Mouse (Mus musculus) frontal cortex, postnatal 10 days (tissue): ENCODE results near the gene Mat2a.
"Not testable (repeated sequence)": the region's sequence is repeated elsewhere in the genome, so short reads cannot be mapped to it uniquely, and the experiment has no call there.

Source experiments
- DNase-seq, 2 experiments: peaks; one replicate each; pipeline ENCODE4 v3.0.0; 2022; ENCODE audit warnings: low spot score in 2 of 2, mixed read lengths in 1 of 2

The Mat2a gene

GRCm38 (mm10) chr6:72439355-72440185, at the start of gene Mat2a:
TSS of gene Mat2a (minus strand) at chr6:72439558.
- peak; percentile 95 for DNase-seq

- DNase-seq, result no peak
Measured at GRCm38 (mm10) chr6:72488850-72489249, 49.5 kb upstream of the Mat2a start.

- DNase-seq, result no peak
Measured at GRCm38 (mm10) chr6:72487282-72487681, 47.9 kb upstream of the Mat2a start.

GRCm38 (mm10) chr6:72486307-72486706, 46.9 kb upstream of the Mat2a start:
- no peak for DNase-seq

GRCm38 (mm10) chr6:72484887-72485286, 45.5 kb upstream of the Mat2a start:
- no peak for DNase-seq

GRCm38 (mm10) chr6:72482156-72482555, 42.8 kb upstream of the Mat2a start:
- DNase-seq, result no peak

GRCm38 (mm10) chr6:72480422-72480702, 41.0 kb upstream of the Mat2a start:
- DNase-seq, result no peak

GRCm38 (mm10) chr6:72479645-72480421, 40.5 kb upstream of the Mat2a start:
- no peak for DNase-seq

- DNase-seq, result not testable (repeated sequence)
Measured at GRCm38 (mm10) chr6:72478691-72479090, 39.3 kb upstream of the Mat2a start.

- no peak for DNase-seq
Measured at GRCm38 (mm10) chr6:72477621-72478020, 38.3 kb upstream of the Mat2a start.

- DNase-seq, result no peak
Measured at GRCm38 (mm10) chr6:72476836-72477235, 37.5 kb upstream of the Mat2a start.

GRCm38 (mm10) chr6:72475221-72475985, 36.0 kb upstream of the Mat2a start:
- DNase-seq, result no peak

GRCm38 (mm10) chr6:72473264-72474041, 34.1 kb upstream of the Mat2a start:
- DNase-seq, result no peak

- DNase-seq, result no peak
Measured at GRCm38 (mm10) chr6:72466171-72466570, 26.8 kb upstream of the Mat2a start.

GRCm38 (mm10) chr6:72465361-72466157, 26.2 kb upstream of the Mat2a start:
- DNase-seq, result no peak

- DNase-seq, result not testable (repeated sequence)
Measured at GRCm38 (mm10) chr6:72462550-72463257, 23.3 kb upstream of the Mat2a start.

GRCm38 (mm10) chr6:72460036-72460801, 20.9 kb upstream of the Mat2a start:
- DNase-seq, result no peak

- no peak for DNase-seq
Measured at GRCm38 (mm10) chr6:72458921-72459320, 19.6 kb upstream of the Mat2a start.

- no peak for DNase-seq
Measured at GRCm38 (mm10) chr6:72458418-72458817, 19.1 kb upstream of the Mat2a start.
